Mouse (Mus musculus) heart, embryonic 16.5 days (tissue): Measurements from ENCODE around the gene Trim66. TPM values are rescaled to one million over a fixed set of nuclear protein-coding genes. Genes with fewer than 3 reads are reported as not detected.

ENCODE experiments used
- ATAC-seq: fragments of 200-750 bp; cut with Nextera tagmentation; replicated peaks from 2 replicates; pipeline ENCODE4 v1.8.0; 2017; ENCODE audit warnings: moderate number of reproducible peaks; ENCODE audit not compliant: insufficient read depth, low FRiP score; ENCODE audit errors: extremely low read depth
- H3K27ac ChIP-seq: fragments of 300-500 bp; sonication (generic); 2 replicates; pipeline ENCODE4 v1.5.1; 2014; ENCODE audit warnings: mild to moderate bottlenecking, low read length, control low read depth, moderate library complexity
- H3K27me3 ChIP-seq: fragments of 300-500 bp; sonication (generic); 2 replicates; pipeline ENCODE4 v1.6.1; 2014; ENCODE audit warnings: low read length, mixed read lengths; ENCODE audit not compliant: control insufficient read depth, insufficient read depth
- H3K36me3 ChIP-seq: fragments of 300-500 bp; sonication (generic); 2 replicates; pipeline ENCODE4 v1.6.1; 2014; ENCODE audit not compliant: control insufficient read depth, insufficient read depth
- H3K4me1 ChIP-seq: fragments of 300-500 bp; sonication (generic); 2 replicates; pipeline ENCODE4 v1.6.1; 2014; ENCODE audit warnings: low read length, mixed read lengths; ENCODE audit not compliant: control insufficient read depth, insufficient read depth
- H3K4me2 ChIP-seq: fragments of 300-500 bp; sonication (generic); 2 replicates; pipeline ENCODE4 v1.6.1; 2014; ENCODE audit warnings: low read depth, mild to moderate bottlenecking, control low read depth, low read length
- H3K4me3 ChIP-seq: fragments of 300-500 bp; sonication (generic); 2 replicates; pipeline ENCODE4 v1.5.1; 2014; ENCODE audit warnings: mild to moderate bottlenecking, control low read depth, low read length
- H3K9ac ChIP-seq: fragments of 300-500 bp; sonication (generic); 2 replicates; pipeline ENCODE4 v1.6.1; 2014; ENCODE audit warnings: low read length, control low read depth
- H3K9me3 ChIP-seq: fragments of 300-500 bp; sonication (generic); replicated peaks from 2 replicates; pipeline ENCODE4 v1.6.1; 2016; ENCODE audit warnings: low read length; ENCODE audit not compliant: control insufficient read depth
- WGBS: fragments of 180-500 bp; shearing (Covaris S2); extraction: QIAGEN DNeasy Blood & Tissue Kit; methylation state at CpG from one replicate; pipeline ENCODE4 v1.1.7; 2014; 5-methylcytosine and 5-hydroxymethylcytosine counted together
- polyA plus RNA-seq: library from polyadenylated mRNA; unstranded; fragments of >200 nt; fragmentation: Nextera tagmentation; extraction: Ambion mirVana; gene quantifications from 2 replicates; pipeline ENCODE4 v1.2.1, GENCODE M21; 2015

Trim66 gene
- polyA plus RNA-seq, 1 experiment from 2014 or later: 0.03 TPM

- Histone ChIP-seq H3K4me3 (no peak overlapping the region), H3K27me3 (no peaks in the 10 kb centered on the region), H3K4me2 (no peak overlapping the region), H3K4me1 (peaks cover 4% of the 10 kb centered on the region), H3K27ac (peak overlapping the region; percentile 17), H3K36me3 (peaks cover 51% of the 10 kb centered on the region), H3K9ac (no peak overlapping the region), H3K9me3 (no peaks in the 10 kb centered on the region)
- 57% methylated on average over 16 of the region's 16 CpGs for WGBS
- ATAC-seq: no peak
Measured at GRCm38 (mm10) chr7:109525740-109526663, 18.1 kb upstream of the Trim66 start.

- no peak overlapping the region for H3K9ac ChIP-seq
- H3K27ac ChIP-seq: no peak overlapping the region; the same call in 1 of the 2 replicates
- H3K4me3 ChIP-seq: no peak overlapping the region
- ATAC-seq: no peak
- H3K36me3 ChIP-seq: peaks cover 54% of the 10 kb centered on the region
- H3K4me1 ChIP-seq: peaks cover 14% of the 10 kb centered on the region
- H3K27me3 ChIP-seq: no peaks in the 10 kb centered on the region
- H3K4me2 ChIP-seq: no peak overlapping the region
- no peaks in the 10 kb centered on the region for H3K9me3 ChIP-seq
- 81% methylated on average over 3 of the region's 3 CpGs for WGBS
Measured at GRCm38 (mm10) chr7:109524763-109525162, 16.8 kb upstream of the Trim66 start.

GRCm38 (mm10) chr7:109524442-109524744 lies 16.5 kb upstream of the Trim66 start:
- Histone ChIP-seq H3K4me1 (peaks cover 15% of the 10 kb centered on the region), H3K4me2 (no peak overlapping the region), H3K9me3 (no peaks in the 10 kb centered on the region), H3K27ac (no peak overlapping the region; the same call in 1 of the 2 replicates), H3K9ac (no peak overlapping the region), H3K4me3 (no peak overlapping the region), H3K36me3 (peaks cover 54% of the 10 kb centered on the region), H3K27me3 (no peaks in the 10 kb centered on the region)
- no peak for ATAC-seq

- WGBS: 67% methylated on average over 6 of the region's 6 CpGs
Measured at GRCm38 (mm10) chr7:109523741-109524441, 16.0 kb upstream of the Trim66 start.

GRCm38 (mm10) chr7:109523304-109523703 lies 15.4 kb upstream of the Trim66 start:
- peaks cover 15% of the 10 kb centered on the region for H3K4me1 ChIP-seq
- H3K36me3 ChIP-seq: peaks cover 54% of the 10 kb centered on the region

More at GRCm38 (mm10) chr7:109523741-109524441, 16.0 kb upstream of the Trim66 start:
- H3K4me3 ChIP-seq: no peak overlapping the region
- no peaks in the 10 kb centered on the region for H3K27me3 ChIP-seq
- H3K36me3 ChIP-seq: peaks cover 54% of the 10 kb centered on the region
- no peak overlapping the region for H3K4me2 ChIP-seq
- no peak overlapping the region; the same call in 1 of the 2 replicates for H3K27ac ChIP-seq
- H3K9me3 ChIP-seq: no peaks in the 10 kb centered on the region
- H3K9ac ChIP-seq: no peak overlapping the region
- peaks cover 15% of the 10 kb centered on the region for H3K4me1 ChIP-seq
- no peak for ATAC-seq

GRCm38 (mm10) chr7:109522084-109522483 lies 14.2 kb upstream of the Trim66 start:
- Histone ChIP-seq H3K9me3 (no peaks in the 10 kb centered on the region), H3K4me2 (no peak overlapping the region), H3K36me3 (peaks cover 54% of the 10 kb centered on the region), H3K4me3 (no peak overlapping the region), H3K9ac (no peak overlapping the region), H3K4me1 (peaks cover 23% of the 10 kb centered on the region), H3K27ac (no peak overlapping the region), H3K27me3 (no peaks in the 10 kb centered on the region)
- WGBS: 72% methylated on average over 5 of the region's 5 CpGs
- ATAC-seq: no peak

More at GRCm38 (mm10) chr7:109523304-109523703, 15.4 kb upstream of the Trim66 start:
- no peak overlapping the region for H3K9ac ChIP-seq
- no peak overlapping the region for H3K27ac ChIP-seq
- no peak overlapping the region for H3K4me3 ChIP-seq
- WGBS: 73% methylated on average over 2 of the region's 2 CpGs
- no peak for ATAC-seq
- H3K9me3 ChIP-seq: no peaks in the 10 kb centered on the region
- no peaks in the 10 kb centered on the region for H3K27me3 ChIP-seq
- H3K4me2 ChIP-seq: no peak overlapping the region

- peaks cover 43% of the 10 kb centered on the region for H3K36me3 ChIP-seq
- WGBS: 3% methylated on average over 10 of the region's 10 CpGs
- no peak for ATAC-seq
Measured at GRCm38 (mm10) chr7:109519936-109520335, 12.0 kb upstream of the Trim66 start.

GRCm38 (mm10) chr7:109518838-109519696 lies 11.1 kb upstream of the Trim66 start, which contains the start of gene Rpl27a:
Gene Rpl27a, plus strand, starts transcription at chr7:109519147.
- peak within 1 kb of the TSS; percentile 61 for H3K4me3 ChIP-seq
- peak within 1 kb of the TSS; percentile 98 for H3K27ac ChIP-seq
- peak; percentile 94 for ATAC-seq
- peaks cover 35% of the 10 kb centered on the region for H3K36me3 ChIP-seq
- no peaks in the 10 kb centered on the region for H3K27me3 ChIP-seq
- under 1% methylated on average over 71 of the region's 72 CpGs for WGBS
- peak within 1 kb of the TSS; percentile 87 for H3K9ac ChIP-seq
- H3K4me2 ChIP-seq: peak within 1 kb of the TSS; percentile 93
- no peaks in the 10 kb centered on the region for H3K9me3 ChIP-seq
- peaks cover 23% of the 10 kb centered on the region for H3K4me1 ChIP-seq

More at GRCm38 (mm10) chr7:109519936-109520335, 12.0 kb upstream of the Trim66 start:
- Histone ChIP-seq H3K4me3 (peak overlapping the region; percentile 61), H3K27ac (peak overlapping the region; percentile 98; the same call in 1 of the 2 replicates), H3K27me3 (no peaks in the 10 kb centered on the region), H3K9me3 (no peaks in the 10 kb centered on the region), H3K4me2 (peak overlapping the region; percentile 93), H3K4me1 (peaks cover 23% of the 10 kb centered on the region), H3K9ac (peak overlapping the region; percentile 87)
